Mouse (Mus musculus): ENCODE measurements around the gene Prr23a2. TPM values are rescaled to one million over a fixed set of nuclear protein-coding genes. Genes with fewer than 3 reads are reported as not detected.
"Not testable (repeated sequence)": the region's sequence is repeated elsewhere in the genome, so short reads cannot be mapped to it uniquely, and the experiment has no call there.

Prr23a2 gene
- not detected for total RNA-seq (2021)

GRCm38 (mm10) chr9:98856210-98856609, at the start of gene Prr23a2:
Gene Prr23a2 (plus strand): TSS chr9:98856494.
- DNase-seq (ENCODE audit: low spot score) = no peak
- intact Hi-C loops (cut with DNase I) = no loop called here

DNA sequence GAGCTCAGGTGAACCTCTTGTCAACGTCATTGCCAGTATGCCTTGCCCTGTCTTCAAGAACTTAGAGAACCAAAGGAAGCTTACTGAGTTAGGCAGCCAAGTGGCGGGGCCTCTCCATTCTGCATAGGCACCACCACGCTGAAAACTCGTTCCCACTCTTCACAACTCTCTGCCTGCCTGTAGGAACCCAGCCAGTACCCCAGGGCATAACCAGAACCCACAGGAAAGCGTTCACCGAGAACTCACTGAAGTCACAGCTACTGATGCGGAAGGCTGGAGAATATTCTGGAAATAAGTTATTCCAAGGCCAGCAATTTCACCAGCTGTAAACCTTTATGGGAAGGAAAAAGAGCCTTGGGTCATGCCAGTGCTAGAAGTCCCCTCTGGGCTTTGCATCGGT, 48.7 kb upstream of the Prr23a2 start:
- no peak for DNase-seq (ENCODE audit: low spot score)
- intact Hi-C loops (cut with DNase I) = loop anchor here (2.0 kb wide), 1 partner anchor 163 kb away; no protein-coding TSS in a partner anchor

- DNase-seq (ENCODE audit: low spot score) = not testable (repeated sequence)
- intact Hi-C loops (cut with DNase I) = loop anchor here (2.0 kb wide), 1 partner anchor 165 kb away; no protein-coding TSS in a partner anchor
Measured at GRCm38 (mm10) chr9:98809526-98809925, 46.8 kb upstream of the Prr23a2 start.

GRCm38 (mm10) chr9:98816066-98816465, 40.2 kb upstream of the Prr23a2 start:
- DNase-seq (ENCODE audit: low spot score) = no peak
- intact Hi-C loops (cut with DNase I) = no loop called here

GRCm38 (mm10) chr9:98817592-98817991, 38.7 kb upstream of the Prr23a2 start:
- intact Hi-C loops (cut with DNase I) = no loop called here
- DNase-seq (ENCODE audit: low spot score) = no peak

DNA sequence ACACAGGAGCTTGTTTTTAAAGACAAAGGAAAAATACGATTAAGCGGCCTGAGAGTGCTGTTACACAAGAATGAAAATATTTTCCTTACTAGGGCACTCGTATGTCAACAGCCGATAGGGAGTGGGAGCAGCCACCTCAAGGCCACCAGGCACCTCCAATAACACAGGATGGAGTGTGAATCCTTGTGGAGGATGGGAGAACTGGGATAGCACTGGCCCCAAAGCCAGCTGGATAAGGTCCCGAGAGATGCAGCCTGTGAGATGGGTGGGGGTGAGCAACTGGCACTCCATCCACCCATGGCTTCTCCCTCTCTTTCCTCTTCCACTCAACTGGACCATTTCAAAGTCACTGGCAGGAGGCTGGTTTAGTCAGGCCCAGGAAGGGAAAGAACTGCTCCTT, 37.3 kb upstream of the Prr23a2 start:
- intact Hi-C loops (cut with DNase I) = no loop called here
- DNase-seq (ENCODE audit: low spot score) = no peak

- no peak for DNase-seq (ENCODE audit: low spot score)
- intact Hi-C loops (cut with DNase I) = no loop called here
Measured at GRCm38 (mm10) chr9:98819481-98819880, 36.8 kb upstream of the Prr23a2 start.

GRCm38 (mm10) chr9:98820461-98820860, 35.8 kb upstream of the Prr23a2 start:
- intact Hi-C loops (cut with DNase I) = no loop called here

GRCm38 (mm10) chr9:98821067-98821466, 35.2 kb upstream of the Prr23a2 start:
- intact Hi-C loops (cut with DNase I) = no loop called here
- DNase-seq (ENCODE audit: low spot score) = no peak

More at GRCm38 (mm10) chr9:98820461-98820860, 35.8 kb upstream of the Prr23a2 start:
- no peak for DNase-seq (ENCODE audit: low spot score)

- no peak for DNase-seq (ENCODE audit: low spot score)
- intact Hi-C loops (cut with DNase I) = no loop called here
Measured at GRCm38 (mm10) chr9:98823805-98824204, 32.5 kb upstream of the Prr23a2 start.

DNA sequence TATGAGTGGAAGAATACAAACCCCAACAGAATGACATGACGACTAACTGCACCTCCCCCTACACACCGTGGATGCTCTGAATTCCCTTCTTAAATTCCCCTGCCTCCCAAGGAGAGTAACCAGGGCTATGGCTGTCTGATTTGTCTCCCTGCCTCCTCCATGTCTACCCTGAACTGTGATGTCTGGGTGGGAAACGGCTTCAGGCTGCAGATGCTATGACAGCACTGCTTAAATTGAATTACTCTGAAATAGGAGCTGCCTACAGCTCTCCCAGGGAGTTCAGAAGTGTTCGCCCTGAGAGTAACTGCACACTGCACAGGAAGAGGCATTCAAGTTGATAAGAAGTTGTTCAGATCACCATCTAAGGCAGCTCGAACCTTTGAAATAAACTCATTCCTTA, 26.8 kb upstream of the Prr23a2 start:
- intact Hi-C loops (cut with DNase I) = no loop called here
- no peak for DNase-seq (ENCODE audit: low spot score)

DNA sequence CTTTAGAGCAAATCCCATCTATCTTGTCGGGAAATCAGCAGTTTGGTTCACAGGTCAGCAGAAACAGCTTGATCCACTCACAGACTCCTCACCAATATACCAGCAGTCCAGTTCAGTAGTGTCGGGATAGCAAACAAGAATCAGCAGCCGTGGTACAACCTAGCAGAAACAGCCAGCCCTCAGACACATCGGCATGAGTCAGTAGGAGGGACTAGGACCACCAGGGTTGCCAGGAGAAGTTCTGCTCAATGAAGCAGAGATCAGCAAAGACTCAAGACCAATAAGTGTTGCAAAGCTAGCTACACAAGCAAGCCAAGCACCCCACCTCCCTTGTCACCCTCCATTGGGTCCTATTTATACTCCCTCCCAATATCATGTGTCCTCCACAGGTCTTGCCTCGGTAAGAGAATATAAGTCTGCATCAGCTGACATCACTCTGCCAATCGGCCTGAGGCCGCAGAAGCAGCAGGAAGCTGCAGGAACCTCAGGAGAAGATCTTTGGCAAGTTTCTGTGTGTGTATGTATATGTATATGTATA, 18.7 kb upstream of the Prr23a2 start:
- no peak for DNase-seq (ENCODE audit: low spot score)
- intact Hi-C loops (cut with DNase I) = no loop called here

GRCm38 (mm10) chr9:98842117-98842516, 14.2 kb upstream of the Prr23a2 start, which contains the start of gene Prr23a1:
Gene Prr23a1 (plus strand): TSS chr9:98842503.
- DNase-seq (ENCODE audit: low spot score) = no peak
- intact Hi-C loops (cut with DNase I) = no loop called here

DNA sequence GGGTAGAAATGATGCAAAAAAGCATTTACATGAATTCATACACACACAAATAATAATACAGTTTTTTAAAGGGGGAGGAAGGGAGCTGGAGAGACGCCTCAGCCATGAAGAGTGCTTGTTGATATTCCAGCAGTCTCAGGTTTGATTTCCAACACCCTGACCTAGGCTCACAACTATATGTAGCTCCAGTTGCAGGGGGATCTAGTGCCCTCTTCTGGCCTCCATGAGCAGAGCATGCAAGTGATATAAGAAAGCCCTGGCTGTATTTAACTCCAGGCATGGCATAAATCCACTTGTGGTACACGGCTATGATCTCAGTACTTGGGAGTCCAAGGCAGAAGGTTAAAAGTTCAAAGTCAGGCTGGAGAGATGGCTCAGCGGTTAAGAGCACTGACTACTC, 7.2 kb downstream of the Prr23a2 start:
- no peak for DNase-seq (ENCODE audit: low spot score)
- intact Hi-C loops (cut with DNase I) = no loop called here

GRCm38 (mm10) chr9:98864571-98864970, 8.3 kb downstream of the Prr23a2 start, which contains the start of gene Prr23a3:
Gene Prr23a3 (plus strand): TSS chr9:98864767.
- intact Hi-C loops (cut with DNase I) = no loop called here
- DNase-seq (ENCODE audit: low spot score) = no peak

- intact Hi-C loops (cut with DNase I) = no loop called here
- no peak for DNase-seq (ENCODE audit: low spot score)
Measured at GRCm38 (mm10) chr9:98901486-98901885, 45.2 kb downstream of the Prr23a2 start.

DNA sequence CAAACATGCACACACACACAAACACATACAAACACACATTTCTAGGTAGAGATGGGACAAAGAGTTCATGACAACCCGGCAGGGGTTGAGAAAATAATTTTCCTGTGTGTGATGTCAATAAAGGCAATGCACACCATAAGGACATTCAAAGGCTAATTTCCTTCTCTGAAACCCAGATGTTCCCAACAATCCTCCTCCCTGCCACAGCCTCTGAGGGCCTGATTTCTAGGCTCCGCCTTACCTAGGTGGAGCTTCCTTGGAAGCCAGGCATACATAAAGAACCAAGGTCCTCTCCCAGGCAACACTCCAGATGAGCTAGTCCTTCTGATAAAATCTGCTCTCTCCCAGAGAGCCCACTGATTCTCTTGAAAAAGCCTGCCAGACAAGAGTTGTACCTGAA, 46.5 kb downstream of the Prr23a2 start, which contains the start of gene 7420426K07Rik:
Gene 7420426K07Rik, plus strand, starts transcription at position 301 of the 400 bp plus-strand sequence.
- intact Hi-C loops (cut with DNase I) = no loop called here
- no peak for DNase-seq (ENCODE audit: low spot score)

Other genes starting within 250 kb of the Prr23a2 start
- not detected for gene Prr23a1, start 14.0 kb upstream of the Prr23a2 start, total RNA-seq (2021)
- gene Prr23a3, start 8.3 kb downstream of the Prr23a2 start, total RNA-seq (2021) = not detected
- gene 7420426K07Rik, start 46.6 kb downstream of the Prr23a2 start, total RNA-seq (2021) = not detected
- gene Foxl2, start 98.8 kb downstream of the Prr23a2 start, total RNA-seq (2021) = not detected
- 1 to 10 TPM; 5.5 to 6.8 TPM for gene Faim, start 129.9 kb downstream of the Prr23a2 start, total RNA-seq (2021)
- not detected for gene Gm1123, start 179.2 kb downstream of the Prr23a2 start, total RNA-seq (2021)

Data from heart, postnatal 25 days (tissue).